Mouse (Mus musculus) heart, embryonic 11.5 days (tissue): ENCODE results near the gene Rcor1. TPM values are rescaled to one million over a fixed set of nuclear protein-coding genes. Genes with fewer than 3 reads are reported as not detected.

Experiments used
- ATAC-seq: fragments of 200-750 bp; cut with Nextera tagmentation; replicated peaks from 2 replicates; pipeline ENCODE4 v1.8.0; 2017; ENCODE audit warnings: moderate library complexity; ENCODE audit not compliant: insufficient number of reproducible peaks, low FRiP score, low TSS enrichment
- H3K27ac ChIP-seq: fragments of 300-500 bp; sonication (generic); 2 replicates; pipeline ENCODE4 v1.5.1; 2014; ENCODE audit warnings: mild to moderate bottlenecking, low read depth, low read length
- H3K27me3 ChIP-seq: fragments of 300-500 bp; sonication (generic); 2 replicates; pipeline ENCODE4 v1.6.1; 2014; ENCODE audit warnings: mild to moderate bottlenecking, low read length, mixed read lengths; ENCODE audit not compliant: control insufficient read depth, insufficient read depth
- H3K36me3 ChIP-seq: fragments of 300-500 bp; sonication (generic); 2 replicates; pipeline ENCODE4 v1.6.1; 2014; ENCODE audit warnings: mild to moderate bottlenecking, low read length, moderate library complexity, mixed read lengths; ENCODE audit not compliant: control insufficient read depth, insufficient read depth
- H3K4me1 ChIP-seq: fragments of 300-500 bp; sonication (generic); 2 replicates; pipeline ENCODE4 v1.6.1; 2014; ENCODE audit warnings: low read length; ENCODE audit not compliant: control insufficient read depth, insufficient read depth
- H3K4me2 ChIP-seq: fragments of 300-500 bp; sonication (generic); 2 replicates; pipeline ENCODE4 v1.6.1; 2014; ENCODE audit warnings: mild to moderate bottlenecking, moderate library complexity
- H3K4me3 ChIP-seq: fragments of 300-500 bp; sonication (generic); 2 replicates; pipeline ENCODE4 v1.5.1; 2014; ENCODE audit warnings: low read depth, low read length
- H3K9ac ChIP-seq: fragments of 300-500 bp; sonication (generic); 2 replicates; pipeline ENCODE4 v1.6.1; 2014; ENCODE audit warnings: mild to moderate bottlenecking, low read depth, low read length, moderate library complexity
- H3K9me3 ChIP-seq: fragments of 300-500 bp; sonication (generic); replicated peaks from 2 replicates; pipeline ENCODE4 v1.6.1; 2016; ENCODE audit warnings: low read length; ENCODE audit not compliant: control insufficient read depth
- WGBS: fragments of 180-500 bp; shearing (Covaris S2); extraction: QIAGEN DNeasy Blood & Tissue Kit; methylation state at CpG from one replicate; pipeline ENCODE4 v1.1.7; 2014; ENCODE audit not compliant: insufficient replicate concordance; 5-methylcytosine and 5-hydroxymethylcytosine counted together
- polyA plus RNA-seq: library from polyadenylated mRNA; unstranded; fragments of >200 nt; fragmentation: Nextera tagmentation; extraction: Ambion mirVana; gene quantifications from 2 replicates; pipeline ENCODE4 v1.2.1, GENCODE M21; 2014

The Rcor1 gene
- polyA plus RNA-seq, 1 experiment from 2014 or later = 11.9 TPM

- Histone ChIP-seq H3K9ac (no peak overlapping the region), H3K4me1 (0 out of 2 replicates have a peak, but pooled peaks cover 3% of the 10 kb centered on the region), H3K4me3 (no peak overlapping the region), H3K9me3 (no peaks in the 10 kb centered on the region), H3K4me2 (no peak overlapping the region), H3K27me3 (no peaks in the 10 kb centered on the region), H3K27ac (no peak overlapping the region), H3K36me3 (peaks cover 26% of the 10 kb centered on the region)
- ATAC-seq = no peak
- 93% methylated on average over 5 of the region's 5 CpGs for WGBS
Measured at GRCm38 (mm10) chr12:111119506-111120085, 80.4 kb downstream of the Rcor1 start.

GRCm38 (mm10) chr12:111120976-111121645 is 82.0 kb downstream of the Rcor1 start:
- H3K4me1 ChIP-seq = no peaks in the 10 kb centered on the region
- no peak overlapping the region for H3K27ac ChIP-seq
- no peaks in the 10 kb centered on the region for H3K27me3 ChIP-seq
- ATAC-seq = no peak
- H3K36me3 ChIP-seq = peaks cover 23% of the 10 kb centered on the region
- no peak overlapping the region for H3K4me3 ChIP-seq
- H3K9me3 ChIP-seq = no peaks in the 10 kb centered on the region
- H3K4me2 ChIP-seq = no peak overlapping the region
- no peak overlapping the region for H3K9ac ChIP-seq
- WGBS = 90% methylated on average over 9 of the region's 9 CpGs

GRCm38 (mm10) chr12:111122332-111122852 is 83.2 kb downstream of the Rcor1 start:
- peaks cover 12% of the 10 kb centered on the region for H3K36me3 ChIP-seq
- H3K4me3 ChIP-seq = no peak overlapping the region
- no peak overlapping the region for H3K9ac ChIP-seq
- H3K9me3 ChIP-seq = no peaks in the 10 kb centered on the region
- H3K4me1 ChIP-seq = no peaks in the 10 kb centered on the region
- no peak overlapping the region for H3K27ac ChIP-seq
- H3K27me3 ChIP-seq = no peaks in the 10 kb centered on the region
- H3K4me2 ChIP-seq = no peak overlapping the region
- no peak for ATAC-seq

- WGBS = 77% methylated on average over 14 of the region's 14 CpGs
- H3K9me3 ChIP-seq = no peaks in the 10 kb centered on the region
- H3K4me2 ChIP-seq = no peak overlapping the region
- H3K27ac ChIP-seq = no peak overlapping the region
- H3K9ac ChIP-seq = no peak overlapping the region
- no peaks in the 10 kb centered on the region for H3K4me1 ChIP-seq
- ATAC-seq = no peak
- no peaks in the 10 kb centered on the region for H3K27me3 ChIP-seq
- peaks cover 3% of the 10 kb centered on the region; the same call in 1 of the 2 replicates for H3K36me3 ChIP-seq
- no peak overlapping the region for H3K4me3 ChIP-seq
Measured at GRCm38 (mm10) chr12:111124601-111125260, 85.6 kb downstream of the Rcor1 start.

- no peak for ATAC-seq
- no peak overlapping the region for H3K9ac ChIP-seq
- no peak overlapping the region for H3K4me3 ChIP-seq
- 0 out of 2 replicates have a peak, but pooled peaks cover 2% of the 10 kb centered on the region for H3K36me3 ChIP-seq
- 75% methylated on average over 6 of the region's 6 CpGs for WGBS
- no peak overlapping the region for H3K27ac ChIP-seq
- no peaks in the 10 kb centered on the region for H3K4me1 ChIP-seq
- H3K27me3 ChIP-seq = no peaks in the 10 kb centered on the region
- H3K4me2 ChIP-seq = no peak overlapping the region
- no peaks in the 10 kb centered on the region for H3K9me3 ChIP-seq
Measured at GRCm38 (mm10) chr12:111125666-111126065, 86.5 kb downstream of the Rcor1 start.

- WGBS = 78% methylated on average over 7 of the region's 7 CpGs
- no peak overlapping the region for H3K27ac ChIP-seq
- H3K4me1 ChIP-seq = peaks cover 5% of the 10 kb centered on the region; the same call in 1 of the 2 replicates
Measured at GRCm38 (mm10) chr12:111134169-111134568, 95.0 kb downstream of the Rcor1 start.

GRCm38 (mm10) chr12:111134791-111135733 is 95.9 kb downstream of the Rcor1 start:
- WGBS = 52% methylated on average over 19 of the region's 19 CpGs
- Histone ChIP-seq H3K4me1 (peaks cover 5% of the 10 kb centered on the region; the same call in 1 of the 2 replicates), H3K36me3 (no peaks in the 10 kb centered on the region), H3K9me3 (no peaks in the 10 kb centered on the region), H3K9ac (no peak overlapping the region), H3K27ac (no peak overlapping the region), H3K4me2 (no peak overlapping the region), H3K4me3 (no peak overlapping the region), H3K27me3 (no peaks in the 10 kb centered on the region)
- no peak; the same call in 1 of the 2 replicates for ATAC-seq

More at GRCm38 (mm10) chr12:111134169-111134568, 95.0 kb downstream of the Rcor1 start:
- Histone ChIP-seq H3K36me3 (no peaks in the 10 kb centered on the region), H3K4me3 (no peak overlapping the region), H3K27me3 (no peaks in the 10 kb centered on the region), H3K9ac (no peak overlapping the region), H3K4me2 (no peak overlapping the region), H3K9me3 (no peaks in the 10 kb centered on the region)
- no peak for ATAC-seq

GRCm38 (mm10) chr12:111135953-111136352 is 96.8 kb downstream of the Rcor1 start:
- WGBS = 81% methylated on average over 3 of the region's 3 CpGs
- Histone ChIP-seq H3K9me3 (no peaks in the 10 kb centered on the region), H3K4me3 (no peak overlapping the region), H3K27ac (no peak overlapping the region), H3K4me1 (peaks cover 5% of the 10 kb centered on the region; the same call in 1 of the 2 replicates), H3K9ac (no peak overlapping the region), H3K36me3 (no peaks in the 10 kb centered on the region), H3K27me3 (no peaks in the 10 kb centered on the region), H3K4me2 (no peak overlapping the region)
- no peak for ATAC-seq
